Mouse (Mus musculus): ENCODE measurements around the gene Ugt2b37. TPM values are rescaled to one million over a fixed set of nuclear protein-coding genes. Genes with fewer than 3 reads are reported as not detected.

The Ugt2b37 gene
- polyA plus RNA-seq (2015; fragmentation: Nextera tagmentation; extraction: Ambion mirVana) = not detected in 2 replicates

DNA sequence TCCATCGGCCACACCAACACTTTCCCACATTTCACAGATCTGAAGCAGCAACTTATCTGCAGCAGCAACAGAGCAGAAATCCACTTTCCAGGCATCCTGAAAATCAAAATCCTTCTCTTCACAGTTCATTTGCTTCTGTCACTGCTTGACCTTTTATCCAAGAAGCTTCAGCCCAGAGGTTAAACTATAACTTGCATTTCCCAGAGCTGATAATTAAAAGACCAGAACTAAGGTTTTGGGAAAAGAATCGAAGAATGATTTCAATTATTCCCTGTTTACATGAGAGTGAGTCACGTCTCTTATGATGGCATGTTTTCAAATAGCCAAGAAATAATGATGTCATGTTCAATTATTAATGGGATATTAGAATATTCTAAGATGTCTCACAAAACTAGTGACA is at the start of gene Ugt2b37:
Gene Ugt2b37, minus strand, starts transcription at position 129 of the 400 bp plus-strand sequence.

Other genes with a start within 250 kb of the Ugt2b37 start
- gene Ugt2b36, start 162.2 kb downstream of the Ugt2b37 start, polyA plus RNA-seq (2015; fragmentation: Nextera tagmentation; extraction: Ambion mirVana) = not detected in 2 replicates
- gene Ugt2b5, start 114.5 kb downstream of the Ugt2b37 start, polyA plus RNA-seq (2015; fragmentation: Nextera tagmentation; extraction: Ambion mirVana) = 0.22 TPM in 1 of 2 replicates, not detected in the other
- gene Ugt2a3, start 82.4 kb upstream of the Ugt2b37 start, polyA plus RNA-seq (2015; fragmentation: Nextera tagmentation; extraction: Ambion mirVana) = not detected in 2 replicates
- gene Ugt2b38, start 169.4 kb upstream of the Ugt2b37 start, polyA plus RNA-seq (2015; fragmentation: Nextera tagmentation; extraction: Ambion mirVana) = not detected in 2 replicates
- not detected in 2 replicates for gene Ugt2a2, start 227.5 kb upstream of the Ugt2b37 start, polyA plus RNA-seq (2015; fragmentation: Nextera tagmentation; extraction: Ambion mirVana)
- not detected in 2 replicates for gene Gm43638, start 232.0 kb upstream of the Ugt2b37 start, polyA plus RNA-seq (2015; fragmentation: Nextera tagmentation; extraction: Ambion mirVana)
- not detected in 2 replicates for gene Ugt2a1, start 236.1 kb upstream of the Ugt2b37 start, polyA plus RNA-seq (2015; fragmentation: Nextera tagmentation; extraction: Ambion mirVana)